Mouse (Mus musculus) liver, adult 2 months (tissue): ENCODE data around the gene Unc119b. TPM values are rescaled to one million over a fixed set of nuclear protein-coding genes. Genes with fewer than 3 reads are reported as not detected.

ENCODE experiments used
- DNase-seq: peaks from one replicate; pipeline ENCODE4 v3.0.0-alpha.2; 2011; ENCODE audit warnings: low read depth, low spot score; ENCODE audit errors: extremely low read depth
- H3K27ac ChIP-seq: fragments of 200-500 bp; replicated peaks from 2 replicates; pipeline ENCODE4 v1.5.1; 2012; ENCODE audit warnings: low read depth, mild to moderate bottlenecking, control low read depth, inconsistent platforms, low read length; ENCODE audit not compliant: insufficient read depth
- H3K27me3 ChIP-seq: fragments of 200-500 bp; 2 replicates; pipeline ENCODE4 v1.6.1; 2012; ENCODE audit warnings: mild to moderate bottlenecking, moderate library complexity, low read length, inconsistent platforms; ENCODE audit not compliant: control insufficient read depth, insufficient read depth
- H3K36me3 ChIP-seq: fragments of 200-500 bp; 2 replicates; pipeline ENCODE4 v1.6.1; 2012; ENCODE audit warnings: low read length, inconsistent platforms; ENCODE audit not compliant: control insufficient read depth, insufficient read depth
- H3K4me1 ChIP-seq: fragments of 200-500 bp; 2 replicates; pipeline ENCODE4 v1.6.1; 2011; ENCODE audit warnings: low read length; ENCODE audit not compliant: control insufficient read depth, insufficient read depth
- H3K4me3 ChIP-seq: fragments of 200-500 bp; 2 replicates; pipeline ENCODE4 v1.5.1; 2011; ENCODE audit warnings: low read depth, mild to moderate bottlenecking, control low read depth, low read length, moderate library complexity; ENCODE audit not compliant: insufficient read depth
- H3K79me2 ChIP-seq: fragments of 200-500 bp; 2 replicates; pipeline ENCODE4 v1.6.1; 2012; ENCODE audit warnings: inconsistent platforms, mild to moderate bottlenecking, low read length, moderate library complexity; ENCODE audit not compliant: control insufficient read depth, insufficient read depth
- H3K9ac ChIP-seq: fragments of 200-500 bp; 2 replicates; pipeline ENCODE4 v1.6.1; 2012; ENCODE audit warnings: low read depth, mild to moderate bottlenecking, control low read depth, inconsistent platforms, low read length
- CTCF ChIP-seq: fragments of 200-500 bp; IDR thresholded peaks from 2 replicates; pipeline ENCODE4 v1.5.1; 2011; ENCODE audit warnings: low read depth, low read length, control low read depth
- POLR2A ChIP-seq: fragments of 200-500 bp; IDR thresholded peaks from 2 replicates; pipeline ENCODE4 v1.6.1; 2011; ENCODE audit warnings: low read length, control low read depth; ENCODE audit not compliant: insufficient read depth; ENCODE audit errors: extremely low read depth
- WGBS: fragments of 180-500 bp; shearing (Covaris S2); methylation state at CpG from one replicate; pipeline ENCODE4 v1.1.7; 2018; 5-methylcytosine and 5-hydroxymethylcytosine counted together
- polyA plus RNA-seq: library from polyadenylated mRNA; depleted of rRNA; stranded (reverse); fragments of >200 nt; gene quantifications from 2 replicates; pipeline ENCODE4 v1.2.3, GENCODE M21; 2012
- total RNA-seq: library from RNA; depleted of rRNA; stranded (reverse); fragments of >200 nt; gene quantifications from 2 replicates; pipeline ENCODE4 v1.2.3, GENCODE M21; 2014

The Unc119b gene
- total and polyA plus RNA-seq, 2 experiments: 12.5 to 29.4 TPM

DNA sequence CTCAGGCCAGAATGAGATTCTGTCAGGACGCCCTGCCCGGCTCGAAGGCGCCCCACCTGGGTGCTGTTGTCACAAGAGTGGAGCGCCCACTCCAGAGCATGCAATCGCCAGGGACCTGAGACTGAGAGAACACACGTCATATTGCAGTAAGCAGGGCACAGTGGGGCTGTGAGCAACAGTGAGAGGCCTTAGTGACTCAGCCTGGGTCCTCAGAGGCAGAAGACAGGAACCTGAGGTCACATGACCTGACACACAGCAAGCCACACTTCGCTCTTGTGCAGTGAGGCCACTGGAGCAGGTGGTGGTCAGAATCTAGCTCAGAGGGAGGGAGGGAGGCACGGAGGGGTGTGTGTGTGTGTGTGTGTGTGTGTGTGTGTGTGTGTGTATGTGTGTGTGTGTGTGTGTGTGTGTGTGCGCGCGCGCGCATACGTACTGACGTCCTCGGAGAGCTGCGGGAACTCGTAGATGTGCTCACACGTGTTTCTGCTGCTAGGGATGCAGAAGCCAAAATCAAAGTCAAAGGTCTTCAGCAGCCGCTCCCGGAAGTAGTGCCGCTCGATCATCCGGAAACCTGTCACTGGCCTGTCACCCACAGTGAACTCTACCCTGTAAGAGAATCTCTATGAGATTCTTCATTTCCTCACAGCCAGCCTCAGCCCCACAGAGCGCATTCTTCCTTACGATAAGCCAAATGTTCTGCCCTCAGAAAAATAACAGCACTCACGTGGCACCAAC is 8.0 kb downstream of the Unc119b start:
- Histone ChIP-seq H3K4me3 (no peak overlapping the region), H3K4me1 (no peaks in the 10 kb centered on the region), H3K79me2 (no peaks in the 10 kb centered on the region), H3K27me3 (no peaks in the 10 kb centered on the region), H3K36me3 (peaks cover 6% of the 10 kb centered on the region; the same call in 1 of the 2 replicates), H3K27ac (no peak overlapping the region), H3K9ac (no peak overlapping the region)
- TF ChIP-seq POLR2A (no peak), CTCF (no peak)
- WGBS: 92% methylated on average over 28 of the region's 28 CpGs
- no peak for DNase-seq

DNA sequence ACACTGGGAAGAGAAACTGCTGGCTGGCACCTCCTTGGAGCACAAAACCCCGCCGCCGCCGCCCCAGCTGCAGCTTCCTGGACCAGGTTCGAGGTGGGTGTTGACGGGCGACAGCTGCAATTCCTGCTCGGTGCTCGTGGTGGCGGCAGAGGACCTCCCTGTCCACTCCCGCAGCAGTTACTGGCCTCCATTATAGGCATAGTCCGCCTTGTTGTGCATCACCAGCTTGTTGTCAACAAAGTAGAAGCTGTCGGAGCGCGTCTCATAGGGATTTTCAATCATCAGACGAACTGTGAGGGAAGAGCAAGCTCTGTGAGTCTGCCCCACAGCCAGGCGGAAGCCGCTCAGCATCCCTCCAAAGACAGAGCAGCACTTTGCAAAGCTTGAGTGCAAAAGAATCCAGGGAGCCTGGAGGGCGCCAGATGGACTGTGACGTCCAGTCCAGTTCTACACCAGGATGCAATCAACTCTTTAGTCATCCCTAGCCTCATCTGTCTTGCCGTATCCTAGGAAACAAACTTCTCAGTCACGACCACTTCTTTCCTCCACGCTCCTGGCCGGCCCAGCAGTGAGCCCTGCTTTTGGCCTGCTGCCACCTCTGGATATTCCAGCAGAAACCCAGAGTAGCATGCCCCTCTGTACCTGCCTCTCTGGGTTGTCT is 9.4 kb downstream of the Unc119b start:
- Histone ChIP-seq H3K36me3 (peaks cover 6% of the 10 kb centered on the region; the same call in 1 of the 2 replicates), H3K79me2 (no peaks in the 10 kb centered on the region), H3K27me3 (no peaks in the 10 kb centered on the region), H3K27ac (no peak overlapping the region), H3K9ac (no peak overlapping the region), H3K4me3 (no peak overlapping the region), H3K4me1 (no peaks in the 10 kb centered on the region)
- DNase-seq: peak; percentile 43
- WGBS: 46% methylated on average over 24 of the region's 24 CpGs
- peak; percentile 96 for TF ChIP-seq CTCF
- no peak for TF ChIP-seq POLR2A

DNA sequence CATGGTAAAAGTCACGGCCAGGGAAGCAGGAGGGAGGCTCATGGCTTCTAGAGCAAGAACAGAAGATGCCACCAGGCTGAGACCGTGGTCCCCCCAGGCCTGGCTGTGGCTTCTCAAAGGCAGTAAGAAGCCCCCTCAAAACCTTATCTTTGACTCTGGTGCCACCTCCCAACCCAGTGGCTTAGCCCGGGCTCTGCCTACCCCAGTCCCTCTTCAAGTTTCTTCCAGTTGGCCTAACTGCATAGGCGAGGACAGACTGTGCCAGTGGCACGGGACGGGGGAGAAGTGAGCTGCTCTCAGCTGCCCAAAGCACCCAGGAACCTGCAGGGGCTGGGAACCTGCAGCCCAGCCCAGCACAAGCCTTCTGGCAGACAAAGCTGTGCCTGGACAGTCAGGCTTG is 10.1 kb downstream of the Unc119b start:
- Histone ChIP-seq H3K79me2 (no peaks in the 10 kb centered on the region), H3K9ac (no peak overlapping the region), H3K4me3 (no peak overlapping the region), H3K36me3 (peaks cover 6% of the 10 kb centered on the region; the same call in 1 of the 2 replicates), H3K27me3 (no peaks in the 10 kb centered on the region), H3K27ac (no peak overlapping the region), H3K4me1 (no peaks in the 10 kb centered on the region)
- 91% methylated on average over 6 of the region's 6 CpGs for WGBS
- DNase-seq: no peak
- no peak for TF ChIP-seq CTCF
- TF ChIP-seq POLR2A: no peak

DNA sequence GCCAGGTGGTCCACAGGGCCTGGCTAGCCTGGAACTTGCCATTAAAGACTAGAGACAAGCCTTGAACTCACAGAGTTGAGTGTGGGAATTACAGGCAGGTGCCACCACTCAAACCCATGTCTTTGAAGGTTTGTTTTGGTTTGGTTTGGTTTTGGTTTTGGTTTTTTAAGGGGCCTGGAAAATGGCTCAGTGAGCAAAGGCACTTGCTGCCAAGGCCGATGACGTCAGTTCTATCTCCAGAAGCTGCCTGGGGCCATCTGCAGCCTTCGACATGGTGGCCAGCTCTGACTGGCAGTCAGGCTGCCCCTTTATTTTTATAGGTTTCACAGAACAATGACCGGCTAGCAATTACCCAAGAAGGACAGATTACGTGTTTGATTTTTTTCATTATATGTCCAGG is 13.8 kb downstream of the Unc119b start:
- no peaks in the 10 kb centered on the region for H3K27me3 ChIP-seq
- TF ChIP-seq CTCF (no peak), POLR2A (no peak)
- 96% methylated on average over 5 of the region's 5 CpGs for WGBS
- no peaks in the 10 kb centered on the region; the same call in 1 of the 2 replicates for H3K36me3 ChIP-seq
- DNase-seq: no peak
- no peak overlapping the region for H3K27ac ChIP-seq
- H3K79me2 ChIP-seq: peaks cover 3% of the 10 kb centered on the region; the same call in 1 of the 2 replicates
- H3K9ac ChIP-seq: no peak overlapping the region
- H3K4me1 ChIP-seq: peaks cover 10% of the 10 kb centered on the region; the same call in 1 of the 2 replicates
- no peak overlapping the region for H3K4me3 ChIP-seq

DNA sequence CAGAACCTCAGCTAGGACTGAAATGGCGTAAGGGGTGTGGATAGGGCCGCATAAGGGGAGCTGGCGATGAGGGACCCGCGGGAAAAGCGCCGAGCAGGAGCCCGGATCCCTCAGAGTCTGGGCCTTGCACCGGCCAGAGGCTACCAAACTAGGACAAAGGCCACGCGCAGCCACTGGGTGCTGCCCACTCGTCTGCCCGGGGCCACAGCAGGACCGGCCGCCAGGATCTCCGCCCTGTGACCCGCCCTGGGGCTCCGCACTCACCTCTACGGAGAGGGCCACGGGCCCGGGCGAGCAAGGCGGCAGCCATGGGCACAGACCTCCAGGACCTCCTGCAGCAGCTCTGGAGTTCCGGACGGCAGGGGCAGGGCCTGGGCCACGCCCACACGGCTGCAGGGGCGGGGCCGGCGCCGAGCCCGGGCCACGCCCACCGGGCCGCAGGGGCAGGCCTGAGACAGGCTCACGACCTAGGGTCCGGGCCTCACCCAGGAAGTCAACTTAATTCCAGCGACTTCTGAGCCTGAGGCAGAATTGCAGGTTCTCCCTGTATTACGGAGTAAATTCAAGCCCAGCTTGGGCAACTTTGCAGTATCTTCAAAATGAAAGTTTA is 15.7 kb downstream of the Unc119b start, which contains the start of gene Acads:
TSS of gene Acads (minus strand) at position 386 of the 610 bp plus-strand sequence.
- peak; percentile 73 for DNase-seq
- H3K36me3 ChIP-seq: no peaks in the 10 kb centered on the region; the same call in 1 of the 2 replicates
- H3K4me3 ChIP-seq: peak within 1 kb of the TSS; percentile 93
- TF ChIP-seq POLR2A: peak; percentile 59
- TF ChIP-seq CTCF: no peak
- no peaks in the 10 kb centered on the region for H3K27me3 ChIP-seq
- peaks cover 14% of the 10 kb centered on the region for H3K4me1 ChIP-seq
- WGBS: under 1% methylated on average over 39 of the region's 39 CpGs
- peaks cover 3% of the 10 kb centered on the region; the same call in 1 of the 2 replicates for H3K79me2 ChIP-seq
- peak within 1 kb of the TSS; percentile 92 for H3K27ac ChIP-seq
- H3K9ac ChIP-seq: peak within 1 kb of the TSS; percentile 87
